Comparison of ENCODE assay signal across 19 mouse cellular contexts in genomic region chr17:26628479-26628878, GRCm38 (mm10). TPM values are rescaled to one million over a fixed set of nuclear protein-coding genes. Genes with fewer than 3 reads are reported as not detected.
DNase-seq lines count a peak whose midpoint lies in the region; ATAC-seq and TF ChIP-seq lines count a peak whose summit lies in the region.
"Had no signal": no experiment of that assay in that cellular context is flagged by ENCODE, and none has a peak within 500 bp of the region (broad histone marks: within the 10 kb centered on the region; RNA-seq: fewer than 3 reads in every experiment).

No protein-coding gene starts in this region.

- no peaks in the 10 kb centered on the region for H3K79me2 ChIP-seq in CH12.LX (replicated peaks; ENCODE audit: control insufficient read depth, extremely low read depth, insufficient read depth, poor library complexity, severe bottlenecking)

- DNase-seq in gastrocnemius, adult 2 months, result no peak
- DNase-seq in gastrocnemius, adult 8-10 months (ENCODE audit: low spot score in 2 of 2), result no peak
- no peak for DNase-seq in liver, embryonic 14.5 days (ENCODE audit: low read depth in 3 of 3, low spot score in 3 of 3)
- DNase-seq in liver, result no peak
- no peak for DNase-seq in CH12.LX (ENCODE audit: extremely low read depth)
- DNase-seq in spleen, postnatal 10 days (ENCODE audit: low spot score in 2 of 2), result no peak
- DNase-seq: cerebellum, adult 8-10 months; heart, adult 11 months; kidney, adult 11 months; kidney, postnatal 36 days; layer of hippocampus, postnatal 36 days; lung, adult 18-20 months; right cerebral cortex, adult 18-20 months; spleen, adult 18-20 months had no signal

- no peak overlapping the region for H3K27ac ChIP-seq in gastrocnemius, adult 2 months
- H3K27ac ChIP-seq in liver, embryonic 14.5 days, result no peak overlapping the region
- no peak overlapping the region for H3K27ac ChIP-seq in CH12.LX (ENCODE audit: insufficient read depth, low read depth)
- H3K27ac ChIP-seq in cortical plate, adult 2 months (ENCODE audit: insufficient read depth, low read length), result no peak overlapping the region
- H3K27ac ChIP-seq: embryonic facial prominence, embryonic 15.5 days; hindbrain, embryonic 13.5 days; limb, embryonic 10.5 days had no signal

- TF ChIP-seq CTCF in gastrocnemius, adult 2 months (IDR thresholded peaks at IDR 0.05), result peak; percentile 25; the same call in 1 of the 2 replicates
- TF ChIP-seq CTCF in liver, embryonic 14.5 days (IDR thresholded peaks at IDR 0.05; ENCODE audit: low read depth), result peak; percentile 36
- peak in 1 of 2 experiments; percentile 31; a peak in 1 of 4 replicates for TF ChIP-seq CTCF in CH12.LX (conservative IDR thresholded peaks at IDR 0.05 in 1 of 2, IDR thresholded peaks at IDR 0.05 in 1 of 2; ENCODE audit: low read depth in 2 of 2, low read length in 2 of 2)
- TF ChIP-seq CTCF in cortical plate, adult 2 months (IDR thresholded peaks at IDR 0.05; ENCODE audit: extremely low read depth, insufficient read depth, low read length), result 0 out of 2 replicates have a peak, but pooled peaks have one; percentile 22

- no peak for TF ChIP-seq EP300 in liver, embryonic 14.5 days (IDR thresholded peaks at IDR 0.05; ENCODE audit: low read depth)
- TF ChIP-seq EP300 in CH12.LX (IDR thresholded peaks at IDR 0.05; ENCODE audit: low read length), result no peak

- no peak for ATAC-seq in liver, embryonic 14.5 days (ENCODE audit: insufficient read depth)

- H3K36me3 ChIP-seq in liver, embryonic 14.5 days (replicated peaks; ENCODE audit: control insufficient read depth, insufficient read depth, low read depth), result no peaks in the 10 kb centered on the region; the same call in none of the 2 replicates
- peaks cover 76 to 97% of the 10 kb centered on the region in 2 experiments for H3K36me3 ChIP-seq in CH12.LX (replicated peaks in 1 of 2; ENCODE audit: control insufficient read depth in 1 of 2, insufficient read depth in 1 of 2, low read length in 1 of 2)

- H3K27me3 ChIP-seq in liver, embryonic 14.5 days (ENCODE audit: control insufficient read depth, insufficient read depth, low read length), result no peaks in the 10 kb centered on the region
- H3K27me3 ChIP-seq in CH12.LX (replicated peaks), result no peaks in the 10 kb centered on the region
- H3K27me3 ChIP-seq: embryonic facial prominence, embryonic 15.5 days; hindbrain, embryonic 13.5 days; megakaryocyte, embryonic 14.5 days had no signal

- H3K4me3 ChIP-seq in gastrocnemius, adult 2 months, result no peak overlapping the region
- H3K4me3 ChIP-seq in liver, embryonic 14.5 days (ENCODE audit: insufficient read depth in 1 of 2, low read depth in 2 of 2, low read length in 2 of 2), result no peak overlapping the region
- no peak overlapping the region for H3K4me3 ChIP-seq in CH12.LX (replicated peaks in 1 of 3; ENCODE audit: low read depth in 2 of 3, low read length in 2 of 3, poor library complexity in 1 of 3)
- H3K4me3 ChIP-seq in cortical plate, adult 2 months (ENCODE audit: insufficient read depth, low read length), result no peak overlapping the region
- H3K4me3 ChIP-seq: embryonic facial prominence, embryonic 15.5 days; hindbrain, embryonic 13.5 days; limb, embryonic 10.5 days; megakaryocyte, embryonic 14.5 days had no signal

- in situ Hi-C loops in CH12.LX (cut with MboI; ENCODE audit: low pct_ligation_motif_present, low pct_unique_long_range_greater_than_20kb, low sequenced_read_pairs), result loop anchor here (25.0 kb wide), 1 partner anchor 341 kb away; no protein-coding TSS in a partner anchor

- H3K9me3 ChIP-seq in liver, embryonic 14.5 days (ENCODE audit: control insufficient read depth, low read length), result no peaks in the 10 kb centered on the region
- H3K9me3 ChIP-seq in CH12.LX (replicated peaks; ENCODE audit: low read length), result no peaks in the 10 kb centered on the region
- H3K9me3 ChIP-seq: embryonic facial prominence, embryonic 15.5 days; hindbrain, embryonic 13.5 days; limb, embryonic 10.5 days; megakaryocyte, embryonic 14.5 days had no signal

- H3K4me1 ChIP-seq in liver, embryonic 14.5 days (replicated peaks; ENCODE audit: control insufficient read depth in 2 of 2, insufficient read depth in 2 of 2, low read length in 1 of 2), result no peaks in the 10 kb centered on the region
- 0 out of 4 replicates have a peak, but pooled peaks cover 0 to under 1% of the 10 kb centered on the region in 2 experiments for H3K4me1 ChIP-seq in CH12.LX (ENCODE audit: control insufficient read depth in 1 of 2, insufficient read depth in 2 of 2)
- peaks cover 9% of the 10 kb centered on the region for H3K4me1 ChIP-seq in cortical plate, adult 2 months (ENCODE audit: control insufficient read depth, insufficient read depth, low read length)
- H3K4me1 ChIP-seq: embryonic facial prominence, embryonic 15.5 days; hindbrain, embryonic 13.5 days; limb, embryonic 10.5 days had no signal

- TF ChIP-seq POLR2A in CH12.LX (IDR thresholded peaks at IDR 0.05; ENCODE audit: low read depth, low read length), result no peak
- TF ChIP-seq POLR2A in cortical plate, adult 2 months (IDR thresholded peaks at IDR 0.05; ENCODE audit: extremely low read depth, insufficient read depth, low read length), result no peak

- no peak overlapping the region for H3K9ac ChIP-seq in liver, embryonic 14.5 days (replicated peaks)
- no peak overlapping the region for H3K9ac ChIP-seq in CH12.LX (ENCODE audit: insufficient read depth, low read depth)
- H3K9ac ChIP-seq: embryonic facial prominence, embryonic 15.5 days; hindbrain, embryonic 13.5 days had no signal

- no peak overlapping the region for H3K4me2 ChIP-seq in liver, embryonic 14.5 days (ENCODE audit: low read depth)
- H3K4me2 ChIP-seq in CH12.LX (ENCODE audit: insufficient read depth, low read depth, poor library complexity, severe bottlenecking), result no peak overlapping the region
- H3K4me2 ChIP-seq: embryonic facial prominence, embryonic 15.5 days; hindbrain, embryonic 13.5 days had no signal

- no peak; the same call in 1 of the 2 replicates for TF ChIP-seq RAD21 in CH12.LX (IDR thresholded peaks at IDR 0.05; ENCODE audit: low read depth, low read length)

- dilution Hi-C loops in CH12.LX (cut with MboI; ENCODE audit: extremely low pct_ligation_motif_present, extremely low pct_unique_long_range_greater_than_20kb, low sequenced_read_pairs), result no loop called here

- WGBS in liver, embryonic 14.5 days (ENCODE audit: insufficient replicate concordance), result 87% methylated on average over 6 of the region's 6 CpGs

- intact Hi-C loops in gastrocnemius, adult 2 months (cut with DNase I), result no loop called here

TF ChIP-seq in CH12.LX, 34 proteins besides CTCF, POLR2A, EP300 and RAD21:
- peak; percentile 45 for TF ChIP-seq SMC3 (IDR thresholded peaks at IDR 0.05; ENCODE audit: low read depth, low read length)
- no peak for TF ChIP-seq JUND (conservative IDR thresholded peaks at IDR 0.05; ENCODE audit: low read depth, low read length)
TF ChIP-seq in CH12.LX: peak in this region for 1.

RNA-seq across cellular contexts. Expression of gene Atp6v0e, which starts 34.6 kb away (rescaled TPM):
- 10 to 100 TPM; 28.7 to 31.2 TPM for total RNA-seq in gastrocnemius, adult 2 months (2021)
- total RNA-seq in gastrocnemius, adult 8-10 months (2022), result 10 to 100 TPM; 42.0 to 50.3 (median 45.8) TPM
- 99.3 and 118 TPM in 2 replicates for polyA plus RNA-seq in liver, embryonic 14.5 days (2012; rRNA removed)
- 204 and 209 TPM in 2 replicates for polyA plus RNA-seq in liver, embryonic 14.5 days (2014; fragmentation: Nextera tagmentation; extraction: Ambion mirVana)
- total RNA-seq in CH12.LX (2012; rRNA removed) (190 and 206 TPM in 2 replicates), CH12.LX (2014; rRNA removed) (403 and 422 TPM in 2 replicates)
- 190 and 226 TPM in 2 replicates for polyA plus RNA-seq in CH12.LX (2012; ENCODE audit: insufficient read length, low read depth)
- 86.4 and 87.2 TPM in 2 replicates for polyA plus RNA-seq in cortical plate, adult 2 months (2012; rRNA removed)
